Mouse (Mus musculus) C2C12 (cell line): ENCODE data around the gene Usp36.

Experiments used
- CTCF ChIP-seq: IDR thresholded peaks from one replicate; pipeline ENCODE4 v1.5.1; 2011; ENCODE audit not compliant: control insufficient read depth, insufficient read depth, insufficient read length
- MAX ChIP-seq: IDR thresholded peaks from one replicate; pipeline ENCODE4 v1.6.1; 2011; ENCODE audit warnings: mild to moderate bottlenecking, control low read depth
- USF1 ChIP-seq: IDR thresholded peaks from one replicate; pipeline ENCODE4 v1.6.1; 2011; ENCODE audit warnings: low read depth, mild to moderate bottlenecking, control low read depth, moderate library complexity

GRCm38 (mm10) chr11:118287573-118287972, 2.5 kb downstream of the Usp36 start:
- TF ChIP-seq CTCF (no peak), MAX (no peak), USF1 (no peak)
